Mouse (Mus musculus) monocyte, adult 5-6 weeks (primary cell): Measurements from ENCODE around the gene Edc4. TPM values are rescaled to one million over a fixed set of nuclear protein-coding genes. Genes with fewer than 3 reads are reported as not detected.
A peak's percentile ranks its signal among the peaks of the same experiment; 100 is the strongest.

Source experiments
- ATAC-seq: fragments of 153-309, 156-312 bp; replicated peaks from 2 replicates; pipeline ENCODE4 v1.8.0; 2017; ENCODE audit warnings: mild to moderate bottlenecking; ENCODE audit not compliant: low TSS enrichment, insufficient number of reproducible peaks, severe bottlenecking, poor library complexity, low FRiP score
- total RNA-seq: library from RNA; stranded (forward); fragments of 200-1000, 200-491, 200-594 nt; gene quantifications from 3 replicates; pipeline ENCODE4 v1.2.3, GENCODE M21; 2017

The Edc4 gene
- total RNA-seq, 1 experiment from 2014 or later: 48.9 TPM

- peak; percentile 85 for ATAC-seq
Observed at GRCm38 (mm10) chr8:105936866-105937475, 56.3 kb downstream of the Edc4 start.

- no peak; the same call in 1 of the 2 replicates for ATAC-seq
Observed at GRCm38 (mm10) chr8:105937496-105938305, 57.0 kb downstream of the Edc4 start.

- no peak for ATAC-seq
Observed at GRCm38 (mm10) chr8:105938306-105938669, 57.6 kb downstream of the Edc4 start, which contains the start of gene Psmb10. Gene Psmb10, minus strand, starts transcription at chr8:105938444.

- no peak for ATAC-seq
Observed at GRCm38 (mm10) chr8:105942026-105942425, 61.3 kb downstream of the Edc4 start.

- no peak for ATAC-seq
Observed at GRCm38 (mm10) chr8:105942542-105942941, 61.9 kb downstream of the Edc4 start.

- no peak for ATAC-seq
Observed at GRCm38 (mm10) chr8:105943321-105943739, 62.6 kb downstream of the Edc4 start, which contains the start of gene Lcat. Gene Lcat, minus strand, starts transcription at chr8:105943382.

Other genes with a start within 250 kb of the Edc4 start
- gene Ctcf, start 244.3 kb upstream of the Edc4 start, total RNA-seq: 75.1 to 125 TPM (median 91.9 TPM) in 3 replicates
- gene Agrp, start 243.5 kb upstream of the Edc4 start, total RNA-seq: 3.6 to 4.9 TPM in 2 of 3 replicates, not detected in the other
- gene Carmil2, start 194.6 kb upstream of the Edc4 start, total RNA-seq: 1.7 to 3.9 TPM (median 2.4 TPM) in 3 replicates
- gene Acd, start 179.8 kb upstream of the Edc4 start, total RNA-seq: 8.7 to 25.2 TPM (median 9.7 TPM) in 3 replicates
- gene Pard6a, start 179.7 kb upstream of the Edc4 start, total RNA-seq: 21.3 to 28.7 TPM (median 21.4 TPM) in 3 replicates
- not detected in 3 replicates for gene 4933405L10Rik, start 173.2 kb upstream of the Edc4 start, total RNA-seq
- 0.43 to 1.6 TPM in 2 of 3 replicates, not detected in the other for gene Enkd1, start 172.7 kb upstream of the Edc4 start, total RNA-seq
- 0.21 to 2.7 TPM in 2 of 3 replicates, not detected in the other for gene Gfod2, start 122.2 kb upstream of the Edc4 start, total RNA-seq
- 11.8 to 19.7 TPM (median 13.0 TPM) in 3 replicates for gene Ranbp10, start 53.5 kb upstream of the Edc4 start, total RNA-seq
- gene Tsnaxip1, start 53.1 kb upstream of the Edc4 start, total RNA-seq: 0.19 TPM in 1 of 3 replicates, not detected in the others
- 3.6 to 7.3 TPM (median 5.4 TPM) in 3 replicates for gene Cenpt, start 27.6 kb upstream of the Edc4 start, total RNA-seq
- gene Thap11, start 25.7 kb upstream of the Edc4 start, total RNA-seq: 12.3 to 21.2 TPM (median 20.9 TPM) in 3 replicates
- 20.2 to 38.8 TPM (median 28.6 TPM) in 3 replicates for gene Nutf2, start 20.3 kb upstream of the Edc4 start, total RNA-seq
- gene Nrn1l, start 12.7 kb downstream of the Edc4 start, total RNA-seq: 3.6 TPM in 1 of 3 replicates, not detected in the others
- 11.4 to 15.3 TPM (median 11.6 TPM) in 3 replicates for gene Pskh1, start 19.6 kb downstream of the Edc4 start, total RNA-seq
- gene Ctrl, start 53.0 kb downstream of the Edc4 start, total RNA-seq: not detected in 3 replicates
- gene Psmb10, start 57.6 kb downstream of the Edc4 start, total RNA-seq: 98.5 to 154 TPM (median 99.0 TPM) in 3 replicates
- gene Lcat, start 62.5 kb downstream of the Edc4 start, total RNA-seq: not detected in 3 replicates
- 2.7 to 13.5 TPM (median 8.1 TPM) in 3 replicates for gene Slc12a4, start 85.2 kb downstream of the Edc4 start, total RNA-seq
- gene Dpep3, start 98.5 kb downstream of the Edc4 start, total RNA-seq: 0.96 to 1.7 TPM (median 0.97 TPM) in 3 replicates
- gene Dus2, start 110.5 kb downstream of the Edc4 start, total RNA-seq: 4.4 to 16.1 TPM (median 14.3 TPM) in 3 replicates
- gene Dpep2nb, start 125.1 kb downstream of the Edc4 start, total RNA-seq: 1.2 to 2.1 TPM (median 1.3 TPM) in 3 replicates
- 25.7 to 34.8 TPM (median 33.9 TPM) in 3 replicates for gene Ddx28, start 131.0 kb downstream of the Edc4 start, total RNA-seq
- gene Nfatc3, start 178.0 kb downstream of the Edc4 start, total RNA-seq: 69.7 to 114 TPM (median 95.6 TPM) in 3 replicates